Mouse (Mus musculus) leukemia stem cell, adult 10-12 weeks (primary cell): ENCODE measurements around the gene Gm2026. TPM values are rescaled to one million over a fixed set of nuclear protein-coding genes. Genes with fewer than 3 reads are reported as not detected.

Source experiments
- polyA plus RNA-seq: library from polyadenylated mRNA; stranded (reverse); fragments of >175 nt; gene quantifications from 2 replicates; pipeline ENCODE4 v1.2.3, GENCODE M21; 2012; ENCODE audit warnings: low replicate concordance

Gene Gm2026
- polyA plus RNA-seq = not detected in 2 replicates

GRCm38 (mm10) chr2:175965031-175965430 lies at the start of gene Gm2026:
Gene Gm2026 (plus strand): TSS chr2:175965331.

GRCm38 (mm10) chr2:175931000-175931399 lies 34.1 kb upstream of the Gm2026 start, which contains the start of gene Zfp966:
Gene Zfp966 (minus strand): TSS chr2:175931100.

Other genes starting within 250 kb of the Gm2026 start
- gene Gm2007, start 223.8 kb upstream of the Gm2026 start, polyA plus RNA-seq = not detected in 2 replicates
- gene Gm14288, start 164.2 kb upstream of the Gm2026 start, polyA plus RNA-seq = not detected in 2 replicates
- gene Gm6710, start 96.1 kb upstream of the Gm2026 start, polyA plus RNA-seq = not detected in 2 replicates
- not detected in 2 replicates for gene Zfp966, start 34.2 kb upstream of the Gm2026 start, polyA plus RNA-seq
- not detected in 2 replicates for gene Gm2004, start 184.5 kb downstream of the Gm2026 start, polyA plus RNA-seq